Mouse (Mus musculus) cerebellum, postnatal 36 days (tissue): ENCODE data around the gene Gm17387.

Experiments
- DNase-seq, 2 experiments: peaks; one replicate each; pipeline ENCODE4 v3.0.0; 2021 to 2022; ENCODE audit warnings: mixed read lengths in 2 of 2

Gm17387 gene

GRCm38 (mm10) chr7:141048226-141049218 lies 19.6 kb downstream of the Gm17387 start:
- DNase-seq = peak; percentile 91

- no peak for DNase-seq
Measured at GRCm38 (mm10) chr7:141049326-141049725, 20.4 kb downstream of the Gm17387 start.

GRCm38 (mm10) chr7:141051060-141051685 lies 22.2 kb downstream of the Gm17387 start:
- DNase-seq = no peak

GRCm38 (mm10) chr7:141052016-141052415 lies 23.1 kb downstream of the Gm17387 start:
- no peak for DNase-seq

- DNase-seq = no peak
Measured at GRCm38 (mm10) chr7:141052421-141052820, 23.5 kb downstream of the Gm17387 start.

GRCm38 (mm10) chr7:141055785-141056184 lies 26.9 kb downstream of the Gm17387 start:
- DNase-seq = no peak

- no peak for DNase-seq
Measured at GRCm38 (mm10) chr7:141056976-141057375, 28.0 kb downstream of the Gm17387 start.

- no peak for DNase-seq
Measured at GRCm38 (mm10) chr7:141057541-141057940, 28.6 kb downstream of the Gm17387 start.

GRCm38 (mm10) chr7:141058601-141059341 lies 29.8 kb downstream of the Gm17387 start:
- no peak for DNase-seq

GRCm38 (mm10) chr7:141059929-141060328 lies 31.0 kb downstream of the Gm17387 start:
- no peak for DNase-seq

GRCm38 (mm10) chr7:141060426-141061242 lies 31.7 kb downstream of the Gm17387 start, which contains the start of gene B4galnt4:
TSS of gene B4galnt4 (plus strand) at chr7:141061104.
- DNase-seq = peak; percentile 93 to 95

- DNase-seq = peak in 1 of 2 experiments; percentile 35
Measured at GRCm38 (mm10) chr7:141061269-141061692, 32.4 kb downstream of the Gm17387 start.

GRCm38 (mm10) chr7:141062525-141062924 lies 33.6 kb downstream of the Gm17387 start:
- DNase-seq = peak; percentile 53 to 70

GRCm38 (mm10) chr7:141063353-141063752 lies 34.4 kb downstream of the Gm17387 start:
- no peak for DNase-seq

GRCm38 (mm10) chr7:141064175-141064574 lies 35.2 kb downstream of the Gm17387 start:
- no peak for DNase-seq

GRCm38 (mm10) chr7:141064576-141064975 lies 35.6 kb downstream of the Gm17387 start:
- DNase-seq = no peak

GRCm38 (mm10) chr7:141068351-141068750 lies 39.4 kb downstream of the Gm17387 start:
- no peak for DNase-seq

- peak; percentile 67 to 73 for DNase-seq
Measured at GRCm38 (mm10) chr7:141070058-141070862, 41.3 kb downstream of the Gm17387 start.

- DNase-seq = no peak
Measured at GRCm38 (mm10) chr7:141072017-141072745, 43.2 kb downstream of the Gm17387 start.

GRCm38 (mm10) chr7:141073782-141074181 lies 44.9 kb downstream of the Gm17387 start:
- no peak for DNase-seq
